Mouse (Mus musculus) C2C12 (cell line): ENCODE data around the gene Meis2.

Experiments used
- CEBPB ChIP-seq: IDR thresholded peaks from one replicate; pipeline ENCODE4 v1.6.1; 2011; ENCODE audit warnings: low read depth, mild to moderate bottlenecking, control low read depth, moderate library complexity
- CTCF ChIP-seq: IDR thresholded peaks from one replicate; pipeline ENCODE4 v1.5.1; 2011; ENCODE audit not compliant: control insufficient read depth, insufficient read depth, insufficient read length
- FOSL1 ChIP-seq: IDR thresholded peaks from one replicate; pipeline ENCODE4 v1.8.0; 2011; ENCODE audit warnings: mild to moderate bottlenecking, low read length; ENCODE audit not compliant: poor library complexity, insufficient read depth, severe bottlenecking
- MAX ChIP-seq: IDR thresholded peaks from one replicate; pipeline ENCODE4 v1.6.1; 2011; ENCODE audit warnings: mild to moderate bottlenecking, control low read depth
- MYOD1 ChIP-seq: IDR thresholded peaks from one replicate; pipeline ENCODE4 v1.6.1; 2011; ENCODE audit warnings: low read depth; ENCODE audit not compliant: control insufficient read depth, insufficient read length
- MYOG ChIP-seq: IDR thresholded peaks from one replicate; pipeline ENCODE4 v1.6.1; 2011; ENCODE audit not compliant: control insufficient read depth, insufficient read length; ENCODE audit errors: extremely low read depth
- USF1 ChIP-seq: IDR thresholded peaks from one replicate; pipeline ENCODE4 v1.6.1; 2011; ENCODE audit warnings: low read depth, mild to moderate bottlenecking, control low read depth, moderate library complexity

- TF ChIP-seq CTCF (no peak), MYOG (no peak), USF1 (no peak), MAX (no peak), MYOD1 (no peak), CEBPB (no peak), FOSL1 (no peak)
These were observed 64.1 kb downstream of the Meis2 start for GRCm38 (mm10) chr2:116001352-116002138.
